Mouse (Mus musculus): ENCODE data around the gene Fgfr3.

DNA sequence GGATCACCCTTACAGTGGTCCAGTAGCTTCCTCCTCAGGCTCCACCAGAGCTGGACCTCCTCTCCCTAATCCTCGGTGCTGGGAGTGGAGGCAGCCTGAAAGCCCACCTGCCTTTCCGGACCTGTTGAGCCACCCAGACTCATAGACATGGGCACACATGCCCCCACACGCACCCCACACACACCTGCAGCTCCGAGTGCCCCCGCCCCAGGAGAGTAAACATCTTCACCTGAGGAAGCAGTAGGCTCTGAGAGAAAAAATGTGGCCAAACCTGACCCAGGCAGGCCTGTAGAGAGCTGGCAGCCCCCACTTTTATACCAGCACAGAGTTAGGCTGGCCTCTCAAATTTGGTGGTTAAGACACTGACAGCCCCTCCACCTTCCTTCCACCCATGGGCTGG lies 25.0 kb upstream of the Fgfr3 start:
- TF ChIP-seq CTCF (IDR thresholded peaks at IDR 0.05; ENCODE audit: extremely low read depth, insufficient read depth, low read length) = no peak
- TF ChIP-seq POLR2A (IDR thresholded peaks at IDR 0.05; ENCODE audit: extremely low read depth, insufficient read depth, low read length) = no peak
